Mouse (Mus musculus): ENCODE measurements at regions not wholly inside any gene's neighbourhood (a gene's known extent, or its start where the extent isn't known, plus 50 kb on each side); places are given as distances from the start of the nearest gene placed in this dataset.

- Histone ChIP-seq H3K27me3 (replicated peaks; ENCODE audit: control insufficient read depth, insufficient read depth, low read length) (no peaks in the 10 kb centered on the region), H3K9me3 (ENCODE audit: control insufficient read depth, low read length) (no peaks in the 10 kb centered on the region), H3K4me1 (replicated peaks; ENCODE audit: control insufficient read depth, insufficient read depth, low read length) (no peaks in the 10 kb centered on the region), H3K9ac (ENCODE audit: low read length) (no peak overlapping the region), H3K4me2 (ENCODE audit: low read length) (no peak overlapping the region), H3K4me3 (ENCODE audit: low read depth, low read length) (no peak overlapping the region), H3K27ac (ENCODE audit: low read depth) (no peak overlapping the region), H3K36me3 (ENCODE audit: control insufficient read depth, insufficient read depth, low read length) (no peaks in the 10 kb centered on the region)
- 83% methylated on average over 6 of the region's 6 CpGs for WGBS
- DNase-seq (ENCODE audit: low spot score) (no peak), ATAC-seq (replicated peaks; ENCODE audit: low FRiP score, low TSS enrichment, low read depth) (no peak)
Observed at GRCm38 (mm10) chr1:128795654-128796053, 203.6 kb upstream of the Cxcr4 start.

GRCm38 (mm10) chr1:128790881-128791280, 198.8 kb upstream of the Cxcr4 start:
- Histone ChIP-seq H3K4me2 (ENCODE audit: low read length) (no peak overlapping the region), H3K36me3 (ENCODE audit: control insufficient read depth, insufficient read depth, low read length) (no peaks in the 10 kb centered on the region), H3K4me3 (ENCODE audit: low read depth, low read length) (no peak overlapping the region), H3K9ac (ENCODE audit: low read length) (no peak overlapping the region), H3K27me3 (replicated peaks; ENCODE audit: control insufficient read depth, insufficient read depth, low read length) (no peaks in the 10 kb centered on the region), H3K4me1 (replicated peaks; ENCODE audit: control insufficient read depth, insufficient read depth, low read length) (no peaks in the 10 kb centered on the region), H3K27ac (ENCODE audit: low read depth) (no peak overlapping the region), H3K9me3 (ENCODE audit: control insufficient read depth, low read length) (no peaks in the 10 kb centered on the region)
- ATAC-seq (replicated peaks; ENCODE audit: low FRiP score, low TSS enrichment, low read depth) (no peak), DNase-seq (ENCODE audit: low spot score) (no peak)
- 89% methylated on average over 6 of the region's 6 CpGs for WGBS

- H3K4me1 ChIP-seq (replicated peaks; ENCODE audit: control insufficient read depth, insufficient read depth, low read length): no peaks in the 10 kb centered on the region
- H3K4me2 ChIP-seq (ENCODE audit: low read length): no peak overlapping the region
- ATAC-seq (replicated peaks; ENCODE audit: low FRiP score, low TSS enrichment, low read depth) (no peak), DNase-seq (ENCODE audit: low spot score) (no peak)
- no peaks in the 10 kb centered on the region for H3K36me3 ChIP-seq (ENCODE audit: control insufficient read depth, insufficient read depth, low read length)
- H3K9ac ChIP-seq (ENCODE audit: low read length): no peak overlapping the region
- no peaks in the 10 kb centered on the region for H3K27me3 ChIP-seq (replicated peaks; ENCODE audit: control insufficient read depth, insufficient read depth, low read length)
- no peaks in the 10 kb centered on the region for H3K9me3 ChIP-seq (ENCODE audit: control insufficient read depth, low read length)
- 61% methylated on average over 3 of the region's 3 CpGs for WGBS
- no peak overlapping the region for H3K4me3 ChIP-seq (ENCODE audit: low read depth, low read length)
- H3K27ac ChIP-seq (ENCODE audit: low read depth): no peak overlapping the region
Observed at GRCm38 (mm10) chr1:128789567-128790335, 197.7 kb upstream of the Cxcr4 start.

- DNase-seq (ENCODE audit: low spot score): no peak
- 48% methylated on average over 6 of the region's 6 CpGs for WGBS
- Histone ChIP-seq H3K27me3 (replicated peaks; ENCODE audit: control insufficient read depth, insufficient read depth, low read length) (no peaks in the 10 kb centered on the region), H3K4me2 (ENCODE audit: low read length) (no peak overlapping the region), H3K9me3 (ENCODE audit: control insufficient read depth, low read length) (no peaks in the 10 kb centered on the region), H3K9ac (ENCODE audit: low read length) (no peak overlapping the region), H3K4me3 (ENCODE audit: low read depth, low read length) (no peak overlapping the region), H3K4me1 (replicated peaks; ENCODE audit: control insufficient read depth, insufficient read depth, low read length) (no peaks in the 10 kb centered on the region), H3K27ac (ENCODE audit: low read depth) (no peak overlapping the region), H3K36me3 (ENCODE audit: control insufficient read depth, insufficient read depth, low read length) (no peaks in the 10 kb centered on the region)
- ATAC-seq (replicated peaks; ENCODE audit: low FRiP score, low TSS enrichment, low read depth): no peak
Observed at GRCm38 (mm10) chr1:128788227-128788626, 196.1 kb upstream of the Cxcr4 start.

GRCm38 (mm10) chr1:128786941-128787569, 195.0 kb upstream of the Cxcr4 start:
- no peaks in the 10 kb centered on the region for H3K9me3 ChIP-seq (ENCODE audit: control insufficient read depth, low read length)
- H3K27me3 ChIP-seq (replicated peaks; ENCODE audit: control insufficient read depth, insufficient read depth, low read length): no peaks in the 10 kb centered on the region
- no peaks in the 10 kb centered on the region for H3K36me3 ChIP-seq (ENCODE audit: control insufficient read depth, insufficient read depth, low read length)
- no peaks in the 10 kb centered on the region for H3K4me1 ChIP-seq (replicated peaks; ENCODE audit: control insufficient read depth, insufficient read depth, low read length)
- H3K9ac ChIP-seq (ENCODE audit: low read length): no peak overlapping the region
- WGBS: 82% methylated on average over 14 of the region's 14 CpGs
- no peak overlapping the region for H3K27ac ChIP-seq (ENCODE audit: low read depth)
- no peak overlapping the region for H3K4me2 ChIP-seq (ENCODE audit: low read length)
- DNase-seq (ENCODE audit: low spot score) (no peak), ATAC-seq (replicated peaks; ENCODE audit: low FRiP score, low TSS enrichment, low read depth) (no peak)
- no peak overlapping the region for H3K4me3 ChIP-seq (ENCODE audit: low read depth, low read length)

- 76% methylated on average over 2 of the region's 2 CpGs for WGBS
- H3K27ac ChIP-seq (ENCODE audit: low read depth): no peak overlapping the region
- no peak for DNase-seq (ENCODE audit: low spot score)
- no peak overlapping the region for H3K4me3 ChIP-seq (ENCODE audit: low read depth, low read length)
- no peaks in the 10 kb centered on the region for H3K27me3 ChIP-seq (replicated peaks; ENCODE audit: control insufficient read depth, insufficient read depth, low read length)
- H3K9me3 ChIP-seq (ENCODE audit: control insufficient read depth, low read length): no peaks in the 10 kb centered on the region
- no peak overlapping the region for H3K9ac ChIP-seq (ENCODE audit: low read length)
- no peak overlapping the region for H3K4me2 ChIP-seq (ENCODE audit: low read length)
- no peak for ATAC-seq (replicated peaks; ENCODE audit: low FRiP score, low TSS enrichment, low read depth)
- no peaks in the 10 kb centered on the region for H3K4me1 ChIP-seq (replicated peaks; ENCODE audit: control insufficient read depth, insufficient read depth, low read length)
- no peaks in the 10 kb centered on the region for H3K36me3 ChIP-seq (ENCODE audit: control insufficient read depth, insufficient read depth, low read length)
Observed at GRCm38 (mm10) chr1:128782286-128782685, 190.2 kb upstream of the Cxcr4 start.

GRCm38 (mm10) chr1:128781871-128782270, 189.8 kb upstream of the Cxcr4 start:
- WGBS: 65% methylated on average over 7 of the region's 7 CpGs
- H3K9ac ChIP-seq (ENCODE audit: low read length): no peak overlapping the region
- H3K27me3 ChIP-seq (replicated peaks; ENCODE audit: control insufficient read depth, insufficient read depth, low read length): no peaks in the 10 kb centered on the region
- H3K4me1 ChIP-seq (replicated peaks; ENCODE audit: control insufficient read depth, insufficient read depth, low read length): no peaks in the 10 kb centered on the region
- DNase-seq (ENCODE audit: low spot score) (no peak), ATAC-seq (replicated peaks; ENCODE audit: low FRiP score, low TSS enrichment, low read depth) (no peak)
- no peaks in the 10 kb centered on the region for H3K9me3 ChIP-seq (ENCODE audit: control insufficient read depth, low read length)
- no peak overlapping the region for H3K4me3 ChIP-seq (ENCODE audit: low read depth, low read length)
- no peak overlapping the region for H3K4me2 ChIP-seq (ENCODE audit: low read length)
- H3K36me3 ChIP-seq (ENCODE audit: control insufficient read depth, insufficient read depth, low read length): no peaks in the 10 kb centered on the region
- H3K27ac ChIP-seq (ENCODE audit: low read depth): no peak overlapping the region

- Histone ChIP-seq H3K9ac (ENCODE audit: low read length) (no peak overlapping the region), H3K4me2 (ENCODE audit: low read length) (no peak overlapping the region), H3K4me3 (ENCODE audit: low read depth, low read length) (no peak overlapping the region), H3K27ac (ENCODE audit: low read depth) (no peak overlapping the region), H3K36me3 (ENCODE audit: control insufficient read depth, insufficient read depth, low read length) (no peaks in the 10 kb centered on the region), H3K4me1 (replicated peaks; ENCODE audit: control insufficient read depth, insufficient read depth, low read length) (no peaks in the 10 kb centered on the region), H3K9me3 (ENCODE audit: control insufficient read depth, low read length) (no peaks in the 10 kb centered on the region), H3K27me3 (replicated peaks; ENCODE audit: control insufficient read depth, insufficient read depth, low read length) (no peaks in the 10 kb centered on the region)
- DNase-seq (ENCODE audit: low spot score): no peak
- no peak for ATAC-seq (replicated peaks; ENCODE audit: low FRiP score, low TSS enrichment, low read depth)
- WGBS: 53% methylated on average over 4 of the region's 4 CpGs
Observed at GRCm38 (mm10) chr1:128781311-128781710, 189.2 kb upstream of the Cxcr4 start.
